Mouse (Mus musculus) gastrocnemius, adult 8-10 months (tissue): ENCODE measurements around the gene Adam22. TPM values are rescaled to one million over a fixed set of nuclear protein-coding genes. Genes with fewer than 3 reads are reported as not detected.
"Not testable (repeated sequence)": the region's sequence is repeated elsewhere in the genome, so short reads cannot be mapped to it uniquely, and the experiment has no call there.

Source experiments
- DNase-seq, 2 experiments: peaks; one replicate each; pipeline ENCODE4 v3.0.0; 2022; ENCODE audit warnings: low spot score in 2 of 2
- total RNA-seq, 4 experiments: library from RNA; stranded (reverse); gene quantifications; 2 replicates each; pipeline ENCODE4 v1.2.4; 2022

The Adam22 gene
- total RNA-seq, 4 experiments from 2014 or later: 1.5 to 2.9 (median 2.0) TPM

DNA sequence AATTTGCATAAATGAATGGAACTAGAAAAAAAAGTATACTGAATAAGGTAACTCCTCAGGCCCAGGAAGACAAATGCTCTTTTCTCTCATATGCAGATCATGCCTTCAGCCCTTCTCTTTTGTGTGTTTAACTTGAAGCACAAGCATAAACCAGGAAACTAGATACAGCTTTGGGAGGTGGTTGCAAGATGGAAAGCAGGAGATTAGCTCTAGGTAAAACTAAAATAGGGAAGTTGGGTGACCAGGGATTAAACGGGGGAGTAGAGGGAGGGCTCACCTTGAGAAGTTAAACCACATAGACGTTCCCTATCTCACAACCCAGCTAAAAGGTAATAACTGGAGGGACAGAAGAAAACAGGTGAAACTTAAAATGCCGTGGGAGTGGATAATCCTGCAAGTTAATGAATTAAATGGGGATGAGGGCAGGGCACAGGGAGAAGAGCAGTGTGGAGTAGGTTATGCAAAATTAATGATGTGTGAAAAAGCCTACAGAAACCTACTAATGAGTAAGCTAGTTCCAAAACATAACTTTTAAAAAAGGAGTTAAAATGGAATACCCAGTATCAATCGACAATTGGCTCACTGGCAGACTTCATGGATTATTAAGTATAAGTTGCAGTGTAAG lies 40.2 kb downstream of the Adam22 start:
- no peak for DNase-seq

DNA sequence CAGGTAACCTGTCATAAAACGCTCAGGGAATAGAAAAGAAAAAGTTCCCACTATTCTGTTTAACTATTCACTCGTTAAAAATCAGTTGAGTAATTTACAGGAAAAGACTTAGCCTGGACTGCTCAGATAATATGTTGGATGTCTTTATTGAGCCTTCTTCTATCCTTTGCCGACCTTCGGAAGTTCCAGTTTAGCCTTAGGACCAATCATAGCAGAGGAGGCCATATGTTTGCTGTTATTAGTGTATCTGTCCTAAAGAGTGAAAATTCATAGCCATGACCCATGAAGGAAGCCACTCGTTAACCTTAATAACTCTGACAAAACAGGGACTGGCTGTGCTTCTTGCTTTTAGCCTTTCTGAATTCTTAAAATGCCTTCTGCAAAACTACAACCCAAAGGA lies 41.3 kb downstream of the Adam22 start:
- no peak for DNase-seq

DNA sequence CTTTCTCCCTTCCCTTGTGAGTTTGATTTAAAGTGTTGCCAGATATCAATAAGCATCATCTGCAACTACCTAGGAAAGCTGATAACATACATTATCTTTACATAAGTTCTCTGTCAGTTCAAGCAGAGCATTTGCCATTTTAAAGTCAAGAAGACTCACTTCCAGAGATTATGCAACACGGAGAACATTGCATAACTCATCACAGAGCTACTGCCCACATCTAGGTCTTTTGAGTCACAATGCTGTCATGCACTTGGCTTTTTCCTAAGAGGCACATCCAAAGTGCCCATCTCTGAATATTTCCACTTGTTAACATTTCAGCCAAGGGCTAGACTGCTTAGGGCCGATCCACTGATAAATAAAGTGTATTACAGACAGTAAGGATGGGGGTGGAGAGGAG lies 55.6 kb downstream of the Adam22 start:
- DNase-seq: no peak

DNA sequence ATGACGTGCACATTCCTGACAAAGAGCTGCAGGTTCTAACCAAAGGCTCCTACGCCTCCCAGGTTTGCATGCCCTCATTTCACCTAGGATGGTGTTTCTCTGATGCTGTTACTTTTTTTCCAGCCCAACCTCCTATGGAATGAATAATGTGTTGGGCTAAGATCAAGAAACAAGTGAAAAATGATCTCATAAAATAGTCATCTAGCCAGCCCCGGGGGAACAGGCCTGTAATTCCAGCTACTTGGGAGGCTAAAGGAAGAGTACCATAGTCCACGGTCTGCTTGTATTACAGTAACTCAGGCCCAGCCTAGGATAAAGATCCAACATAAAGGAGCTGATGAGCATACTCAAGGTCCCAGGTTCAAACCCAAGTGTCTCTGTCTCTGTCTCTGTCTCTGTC lies 57.1 kb downstream of the Adam22 start:
- DNase-seq: no peak

DNA sequence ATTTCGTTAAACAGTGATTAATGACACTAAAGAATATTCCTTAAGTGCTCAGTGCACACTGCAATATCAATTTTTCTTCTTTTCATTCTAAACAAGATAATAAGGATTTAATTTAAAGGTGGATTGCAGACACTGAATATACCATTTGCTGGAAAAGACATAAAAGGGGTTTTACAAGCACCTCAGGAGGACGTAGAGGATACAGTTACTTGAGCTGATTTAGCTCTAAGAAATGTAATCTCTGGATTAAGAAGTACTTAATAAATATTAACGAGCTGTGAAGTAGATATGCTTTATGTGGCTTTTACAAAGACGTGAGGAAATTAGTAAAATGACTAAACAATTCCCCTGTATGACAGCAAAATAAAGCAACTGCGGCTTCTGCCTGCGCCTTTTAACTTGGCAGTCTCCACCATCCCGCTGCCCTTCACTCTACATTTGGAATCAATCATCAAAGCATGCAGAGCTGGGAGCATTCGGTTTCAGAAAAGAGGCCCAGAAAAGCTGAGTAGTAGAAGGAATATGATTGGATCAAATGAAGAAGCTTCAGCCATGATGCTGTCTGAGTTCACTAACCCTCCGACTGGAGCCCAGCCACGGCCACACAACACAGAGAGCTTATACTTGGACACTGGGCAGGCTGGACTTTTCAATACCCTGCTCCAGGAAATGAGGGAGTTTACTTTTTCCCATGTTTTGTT lies 70.1 kb downstream of the Adam22 start:
- no peak for DNase-seq

DNA sequence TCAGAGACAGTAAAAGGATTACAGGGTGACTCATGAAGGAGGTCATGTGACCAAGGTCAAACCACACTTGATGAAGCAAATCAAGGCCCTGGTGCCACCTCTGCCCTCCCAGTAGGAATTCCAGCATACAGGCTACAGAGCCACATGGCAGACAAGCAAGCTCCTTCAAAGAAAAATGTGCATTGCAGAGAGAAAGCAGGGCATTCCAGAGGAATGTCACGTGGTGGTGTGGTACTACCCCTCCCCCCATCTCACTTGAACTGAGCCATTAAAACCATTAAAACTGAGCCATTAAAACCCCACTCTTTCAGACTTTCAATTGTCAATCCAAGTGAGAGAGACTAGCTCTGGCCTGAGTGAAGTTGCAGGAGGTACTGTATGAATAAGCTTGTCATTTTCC lies 74.7 kb downstream of the Adam22 start:
- no peak for DNase-seq

DNA sequence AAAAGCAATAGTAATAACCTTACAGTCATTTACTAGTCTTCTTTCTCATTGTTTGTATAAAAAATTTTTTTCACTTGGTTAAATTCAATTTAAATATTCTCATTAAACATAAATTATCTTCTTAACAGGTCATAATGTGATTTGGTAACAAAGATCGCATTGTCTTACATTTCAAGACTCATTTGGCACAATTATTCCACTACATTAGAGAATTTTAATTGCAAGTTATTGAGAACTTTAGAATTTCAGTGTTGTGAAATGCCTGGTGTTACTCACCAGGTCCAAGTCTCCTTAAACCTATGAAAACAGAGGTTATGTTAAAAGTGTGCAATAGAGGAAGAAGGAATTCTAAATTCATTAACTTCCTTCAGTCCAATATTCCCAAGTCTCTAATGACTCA lies 76.5 kb downstream of the Adam22 start:
- DNase-seq: no peak

DNA sequence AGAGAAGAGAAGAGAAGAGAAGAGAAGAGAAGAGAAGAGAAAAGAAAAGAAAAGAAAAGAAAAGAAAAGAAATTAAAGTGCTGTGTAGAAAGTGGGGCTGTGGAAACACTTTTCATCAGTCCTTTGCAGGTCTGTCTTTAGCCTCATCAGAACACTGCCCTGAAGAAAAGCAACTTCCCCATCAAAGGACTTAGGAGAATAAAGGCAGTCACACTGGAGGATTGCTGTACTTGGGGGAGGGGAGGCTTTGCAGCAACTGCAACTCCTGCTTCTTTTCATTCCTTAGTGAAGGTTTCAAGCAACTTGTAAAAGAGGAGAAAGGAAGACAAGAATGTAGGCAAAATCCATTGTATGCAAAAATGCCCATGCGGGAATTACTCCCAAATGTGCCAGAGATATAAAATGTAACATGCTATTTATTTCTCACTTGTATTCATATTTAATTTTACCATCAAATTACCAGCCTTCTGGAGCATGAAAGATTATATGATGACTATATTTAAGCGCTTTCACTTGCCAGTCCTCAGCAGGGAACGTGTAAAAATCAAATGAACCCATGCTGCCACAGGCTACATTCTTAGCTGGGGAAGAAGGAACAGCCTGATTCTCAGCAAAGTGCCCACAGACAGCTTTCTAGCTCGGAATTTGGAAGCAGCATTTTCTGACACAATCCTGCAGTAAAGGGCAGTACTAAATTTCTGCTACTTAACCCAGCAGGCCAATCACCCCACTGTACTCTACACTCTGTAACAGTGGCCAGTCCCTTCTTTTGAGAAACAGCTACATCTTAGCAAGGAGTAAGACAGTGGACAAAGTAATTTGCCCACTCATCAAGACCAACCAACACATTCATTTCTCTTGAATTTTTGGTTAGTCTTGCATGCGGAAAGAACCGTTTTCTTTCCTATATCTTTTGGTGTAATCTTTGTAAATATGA lies 78.0 kb downstream of the Adam22 start:
- no peak for DNase-seq

DNA sequence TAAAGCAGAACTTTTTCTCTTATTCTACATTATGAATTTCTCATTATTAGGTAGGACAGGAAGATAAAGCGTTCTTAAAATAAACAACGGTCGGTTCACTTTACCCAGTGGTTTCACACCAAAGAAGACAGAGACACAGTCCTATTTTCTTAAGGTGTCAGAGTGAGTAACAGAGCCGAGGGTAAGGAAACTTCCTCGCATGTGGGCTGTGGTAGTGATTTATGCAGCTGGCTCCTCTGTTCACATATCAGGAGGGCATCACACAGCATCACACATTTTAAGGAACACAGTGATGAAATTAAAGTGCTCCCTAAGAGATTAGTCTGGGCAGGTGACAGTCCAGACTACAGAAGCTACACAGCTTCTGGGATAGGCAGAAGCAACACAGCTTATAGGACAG lies 83.8 kb downstream of the Adam22 start:
- DNase-seq: no peak

DNA sequence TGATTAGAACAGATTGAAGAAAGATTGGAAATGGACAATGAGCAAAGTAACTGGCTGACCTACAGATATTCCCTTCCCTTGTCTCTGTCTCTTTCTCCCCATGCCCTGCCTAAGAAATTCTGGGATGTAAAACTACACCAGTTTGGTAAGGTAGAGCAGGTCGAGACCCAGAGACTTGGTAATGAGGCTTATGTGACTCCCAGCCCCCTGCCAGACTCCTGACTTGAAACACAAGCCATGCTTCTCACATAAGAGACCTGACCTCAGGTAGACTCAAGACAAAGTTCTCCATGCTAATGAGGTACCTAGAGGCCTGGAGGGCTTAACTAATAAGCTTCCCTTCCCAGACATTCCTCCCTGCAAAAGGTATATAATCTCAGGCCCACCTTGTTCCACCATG lies 91.8 kb downstream of the Adam22 start:
- DNase-seq: no peak

DNA sequence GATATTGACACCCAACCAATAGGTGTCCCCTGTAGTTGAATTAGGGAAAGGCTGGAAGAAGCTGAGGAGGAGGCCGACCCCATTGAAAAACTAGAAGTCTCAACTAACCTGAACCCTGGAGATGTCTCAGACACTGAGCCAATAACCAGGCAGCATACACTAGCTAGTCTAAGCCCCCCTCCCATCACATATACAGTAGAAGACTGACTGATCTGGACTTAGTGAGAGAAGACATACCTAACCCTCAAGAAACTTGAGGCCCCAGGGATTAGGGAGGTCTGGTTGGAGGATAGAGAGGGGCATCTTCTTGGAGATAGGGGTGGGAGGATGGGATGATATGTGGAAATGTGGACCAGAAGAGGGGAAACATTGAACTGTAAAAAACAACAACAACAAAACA lies 110.6 kb downstream of the Adam22 start:
- no peak for DNase-seq

DNA sequence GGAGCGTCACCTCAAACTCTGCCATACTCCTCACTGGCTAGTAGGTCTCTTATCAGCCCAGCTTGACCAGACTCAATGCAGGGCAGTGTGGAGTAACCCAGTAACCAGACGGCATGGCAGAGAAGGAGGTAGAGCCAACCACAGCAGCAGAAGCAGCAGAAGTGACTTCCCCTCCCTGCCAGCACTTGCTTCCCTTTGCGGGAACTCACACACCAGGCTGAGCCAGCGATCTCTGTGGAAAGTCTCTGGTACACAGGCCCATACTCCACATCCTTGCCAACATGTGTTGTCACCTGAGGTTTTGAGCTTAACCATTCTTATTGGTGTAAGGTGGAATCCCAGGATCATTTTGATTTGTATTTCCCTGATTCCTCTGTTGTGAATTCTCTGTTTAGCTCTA lies 111.5 kb downstream of the Adam22 start:
- DNase-seq: no peak

DNA sequence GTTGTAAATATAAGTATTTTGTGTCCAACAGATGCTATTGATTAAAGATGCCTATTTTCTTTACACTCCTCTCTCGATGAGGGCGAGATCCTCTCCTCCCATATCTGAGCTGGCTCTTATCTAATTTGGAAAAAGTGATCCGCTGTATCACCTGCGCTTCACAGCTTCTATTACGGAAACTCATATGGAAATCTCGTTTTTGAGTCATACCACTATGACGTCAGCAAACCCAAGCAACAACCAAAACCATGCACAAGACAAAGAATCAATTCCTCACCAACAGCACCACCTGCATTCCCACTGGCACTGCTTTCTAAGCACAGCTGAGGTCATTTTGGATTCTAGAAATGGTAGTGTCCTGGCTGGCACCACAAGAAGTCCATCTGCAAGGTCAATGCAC lies 123.3 kb downstream of the Adam22 start:
- no peak for DNase-seq

DNA sequence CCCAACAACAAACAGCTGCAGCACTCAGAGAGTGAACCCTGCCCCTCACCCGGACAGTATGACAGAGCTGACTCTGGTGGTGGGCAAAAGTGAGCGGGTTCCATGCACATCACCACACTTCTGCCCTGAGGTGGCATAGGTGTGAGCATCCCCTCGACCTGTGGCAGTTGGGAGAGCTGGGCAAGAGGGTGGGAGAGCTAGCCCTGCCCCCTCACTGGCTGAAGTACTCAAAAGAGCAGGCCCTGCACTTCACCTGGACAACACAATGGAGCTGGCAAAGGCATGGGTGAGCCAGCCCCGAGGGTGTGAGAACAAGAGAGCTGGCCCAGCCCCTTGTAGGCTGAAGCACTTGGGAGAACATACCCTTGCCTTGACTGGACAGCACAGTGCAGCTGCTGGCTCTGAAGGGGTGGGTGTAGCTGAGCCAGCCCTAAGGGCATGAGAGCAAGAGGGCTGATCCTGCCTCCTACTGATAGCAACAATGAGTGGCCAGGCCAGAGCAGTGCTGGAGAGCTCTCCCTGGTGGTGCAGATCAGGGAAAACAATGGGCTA lies 124.8 kb downstream of the Adam22 start:
- no peak for DNase-seq

DNA sequence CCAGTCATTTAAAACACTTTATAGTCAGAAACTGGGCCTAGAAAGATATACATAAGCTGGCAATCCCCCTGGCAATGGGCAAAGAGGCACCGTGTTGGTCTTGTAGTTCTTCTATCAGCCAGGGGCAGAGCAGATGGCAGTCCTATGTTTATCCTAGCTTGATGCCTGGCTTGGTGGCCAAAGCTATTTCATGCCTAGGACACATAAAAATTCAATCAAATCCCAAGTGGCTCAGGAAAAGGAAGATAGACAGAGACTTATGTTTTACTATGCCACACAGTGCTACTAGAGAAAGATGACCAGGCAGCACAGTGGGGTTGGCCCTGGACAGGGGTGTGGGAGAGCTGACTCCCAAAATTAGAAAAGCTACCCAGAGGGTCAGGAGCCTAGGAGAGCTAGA lies 125.3 kb downstream of the Adam22 start:
- DNase-seq: no peak

DNA sequence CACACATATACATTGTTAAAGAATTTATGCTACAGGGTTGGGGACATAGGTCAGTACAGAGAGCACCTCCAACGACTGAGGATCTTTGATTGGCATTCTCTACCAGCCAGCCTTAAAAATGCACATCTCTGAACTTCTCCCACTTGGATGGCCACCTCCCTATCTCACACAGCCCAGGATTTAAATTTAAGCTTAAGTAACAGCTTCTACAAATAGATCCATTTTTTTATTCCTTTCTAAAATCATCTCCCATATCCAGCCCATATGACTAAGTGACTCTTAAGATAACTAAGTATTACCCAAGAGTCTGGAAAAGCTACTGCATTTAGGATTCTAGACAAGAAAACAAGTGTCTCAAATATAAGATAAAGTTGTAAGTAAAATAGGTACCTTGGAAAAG lies 140.9 kb downstream of the Adam22 start:
- no peak for DNase-seq

DNA sequence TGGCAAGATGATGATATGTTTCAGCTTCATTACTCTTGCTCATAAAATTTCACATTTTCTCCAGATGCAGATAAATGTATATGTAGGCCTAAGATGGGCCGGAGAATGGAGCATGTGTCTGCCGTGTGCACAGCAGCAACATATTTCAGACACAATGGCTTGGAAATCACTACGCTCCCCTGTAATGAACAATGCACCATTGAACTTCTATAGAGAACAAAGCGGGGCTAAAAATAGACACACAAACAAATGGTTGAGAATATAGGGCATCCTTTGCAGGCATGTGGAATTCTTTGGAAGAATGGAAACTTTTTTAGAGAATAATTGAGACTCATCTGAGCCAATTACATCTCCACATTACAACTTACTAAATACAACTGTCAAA lies 143.6 kb downstream of the Adam22 start:
- DNase-seq: no peak

DNA sequence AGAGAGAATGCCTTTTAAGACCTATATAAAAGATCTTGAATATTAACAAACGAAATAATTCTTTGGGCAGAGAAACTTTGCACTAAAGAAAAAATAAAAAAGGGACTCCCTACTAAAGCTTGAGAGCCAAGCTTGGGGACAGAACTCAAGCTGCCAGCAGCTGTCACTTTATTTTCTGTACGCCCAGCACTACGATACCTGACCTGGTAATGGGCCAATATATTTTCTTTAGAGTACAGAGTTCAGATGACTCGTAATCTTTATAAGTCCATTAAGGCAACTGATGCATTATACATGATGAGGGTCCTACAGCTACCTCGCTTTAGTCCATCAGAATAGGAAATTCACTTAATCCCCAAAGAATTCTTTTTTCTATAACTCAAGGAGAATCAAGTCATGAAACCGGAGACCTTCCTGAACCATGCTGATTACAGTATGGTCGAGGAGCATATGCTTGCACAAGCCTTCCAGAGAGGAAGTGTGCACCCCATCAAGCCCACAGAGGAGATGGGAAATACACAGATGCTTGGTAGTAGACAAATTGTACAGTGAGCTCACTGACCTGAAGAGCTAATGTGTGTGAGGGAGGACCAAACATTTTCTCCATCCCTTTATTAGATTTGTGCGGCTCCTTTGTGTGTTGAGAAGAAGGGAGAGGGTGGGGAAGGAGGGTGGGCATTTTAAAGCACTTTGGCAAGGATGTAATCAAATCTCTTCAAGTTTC lies 144.2 kb downstream of the Adam22 start:
- DNase-seq: no peak

DNA sequence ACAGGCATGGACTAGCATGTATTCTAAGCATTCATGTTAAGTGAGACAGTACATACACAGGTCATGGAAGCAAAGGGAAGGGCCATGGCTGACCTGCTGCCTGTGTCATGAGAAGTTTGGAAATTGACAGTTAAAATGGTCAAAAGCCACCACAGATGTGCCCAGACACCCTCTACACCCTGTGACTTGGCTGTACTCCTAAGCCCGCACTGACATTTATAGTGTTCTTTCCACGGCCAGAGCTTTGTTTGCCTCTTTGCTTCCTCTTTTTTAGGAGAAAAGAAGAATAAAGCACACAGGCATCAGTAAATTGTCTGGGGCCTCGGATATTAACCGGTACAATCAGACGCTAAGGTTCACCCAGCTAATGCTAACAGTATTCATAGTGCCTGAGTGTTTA lies 146.3 kb downstream of the Adam22 start:
- DNase-seq: no peak

DNA sequence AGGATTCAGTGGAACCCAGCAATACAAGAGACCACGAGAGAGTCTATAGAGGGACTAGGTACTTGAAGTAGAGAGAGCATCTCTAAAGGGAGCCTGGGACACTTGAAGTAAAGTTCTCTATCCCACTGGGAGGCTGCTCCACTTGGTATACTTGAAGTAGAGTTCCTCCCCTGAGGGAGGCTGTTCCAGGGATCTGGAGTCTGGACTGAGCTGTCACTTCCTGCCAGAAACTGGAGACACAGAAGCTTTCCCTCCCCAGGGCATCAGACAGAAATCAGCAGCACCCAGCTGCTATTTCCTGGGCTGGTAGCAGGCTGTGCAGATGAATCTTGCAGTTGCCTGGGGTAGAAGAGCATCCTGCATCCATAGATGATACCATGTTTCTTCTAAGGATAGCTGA lies 152.1 kb downstream of the Adam22 start:
- no peak for DNase-seq

DNA sequence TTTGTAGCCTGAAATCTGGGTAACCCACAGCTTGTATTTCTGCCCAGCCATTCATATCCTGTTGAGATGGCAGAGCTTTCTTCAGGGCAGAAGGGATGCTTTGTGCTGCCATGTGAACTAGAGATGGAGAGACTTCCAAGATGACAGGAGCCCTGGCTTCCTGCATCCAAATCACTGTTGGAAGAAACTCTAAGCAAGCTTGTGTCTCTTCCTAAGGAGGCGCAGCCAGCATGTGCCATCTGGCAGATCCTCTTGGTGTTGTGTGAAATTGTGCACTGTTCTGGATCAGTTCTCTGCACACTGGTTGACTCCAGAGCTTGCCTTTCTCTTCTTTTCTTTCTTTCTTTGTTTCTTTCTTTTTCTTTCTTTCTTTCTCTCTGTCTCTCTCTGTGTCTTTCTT lies 183.0 kb downstream of the Adam22 start:
- DNase-seq: not testable (repeated sequence)
